Mouse (Mus musculus) ES-E14 (cell line): Measurements from ENCODE around the gene Gm6890. TPM values are rescaled to one million over a fixed set of nuclear protein-coding genes. Genes with fewer than 3 reads are reported as not detected.
"Not testable (repeated sequence)": the region's sequence is repeated elsewhere in the genome, so short reads cannot be mapped to it uniquely, and the experiment has no call there.

Source experiments
- DNase-seq: peaks from one replicate; pipeline ENCODE4 v3.0.0-alpha.2; 2013; ENCODE audit warnings: low read depth, low spot score
- H3K27ac ChIP-seq: 2 replicates; pipeline ENCODE4 v1.5.1; 2012; ENCODE audit warnings: low read depth, mild to moderate bottlenecking, low read length, moderate library complexity, mixed read lengths; ENCODE audit not compliant: poor library complexity, insufficient read depth, severe bottlenecking
- H3K36me3 ChIP-seq: 2 replicates; pipeline ENCODE4 v1.6.1; 2012; ENCODE audit warnings: mild to moderate bottlenecking, low read length, moderate library complexity, mixed read lengths; ENCODE audit not compliant: control insufficient read depth, poor library complexity, insufficient read depth, severe bottlenecking
- H3K4me1 ChIP-seq, 2 experiments: fragments of 150-350 bp in 1 of 2; sonication (generic) in 1 of 2; 2 replicates each; pipeline ENCODE4 v1.6.1; 2012; ENCODE audit warnings: low read length in 2 of 2, mild to moderate bottlenecking in 1 of 2, mixed read lengths in 1 of 2; ENCODE audit not compliant: control insufficient read depth in 2 of 2, insufficient read depth in 2 of 2, poor library complexity in 1 of 2
- H3K4me3 ChIP-seq, 2 experiments: fragments of 150-350 bp in 1 of 2; sonication (generic) in 1 of 2; 2 replicates each; pipeline ENCODE4 v1.5.1; 2012; ENCODE audit warnings: low read length in 2 of 2, low read depth in 1 of 2, mild to moderate bottlenecking in 1 of 2, mixed read lengths in 1 of 2; ENCODE audit not compliant: insufficient read depth in 1 of 2, poor library complexity in 1 of 2, severe bottlenecking in 1 of 2
- H3K9ac ChIP-seq: 2 replicates; pipeline ENCODE4 v1.6.1; 2012; ENCODE audit warnings: low read depth, mild to moderate bottlenecking, low read length, mixed read lengths; ENCODE audit not compliant: poor library complexity, insufficient read depth, severe bottlenecking
- H3K9me3 ChIP-seq: fragments of 150-350 bp; sonication (generic); 2 replicates; pipeline ENCODE4 v1.6.1; 2012; ENCODE audit warnings: low read depth, mild to moderate bottlenecking, low read length; ENCODE audit not compliant: control insufficient read depth, insufficient read depth
- in situ Hi-C, 2 experiments: fragments of 600-800 bp; cut with MboI; formaldehyde crosslinking; loops; one replicate each; pipeline ENCODE4 v1.15.1; 2025; ENCODE audit warnings: low sequenced_read_pairs in 2 of 2, inconsistent platforms in 1 of 2; ENCODE audit not compliant: unreplicated experiment in 2 of 2
- total RNA-seq: library from RNA; depleted of rRNA; stranded (reverse); fragments of 300-350 nt; gene quantifications from 2 replicates; pipeline ENCODE4 v1.2.3, GENCODE M21; 2012; rRNA removed

Gene Gm6890
- total RNA-seq = not detected in 2 replicates

DNA sequence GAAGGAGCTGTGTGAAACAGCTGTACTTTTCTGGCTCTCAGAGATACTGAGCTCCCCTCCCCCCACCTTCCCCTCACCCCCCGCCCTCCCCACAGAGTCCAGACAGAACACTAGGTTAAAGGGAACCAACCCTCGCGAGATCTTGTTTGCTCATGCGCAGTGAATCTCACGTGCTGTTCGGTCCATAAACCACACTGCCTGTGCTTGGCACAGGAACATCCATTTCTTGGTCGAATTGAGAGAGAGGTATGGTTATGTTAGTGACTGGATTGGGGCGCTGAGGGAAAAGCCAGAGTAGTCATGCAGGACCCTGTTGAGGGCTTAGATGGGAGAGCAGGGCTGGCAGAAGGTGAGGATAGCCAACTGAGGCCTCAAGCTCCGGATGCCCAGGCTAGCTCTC lies at the start of gene Gm6890:
Gene Gm6890 (plus strand): TSS at position 301 of the 400 bp plus-strand sequence.
- in situ Hi-C loops, H3K9me3 ChIP-seq: not testable (repeated sequence)

DNA sequence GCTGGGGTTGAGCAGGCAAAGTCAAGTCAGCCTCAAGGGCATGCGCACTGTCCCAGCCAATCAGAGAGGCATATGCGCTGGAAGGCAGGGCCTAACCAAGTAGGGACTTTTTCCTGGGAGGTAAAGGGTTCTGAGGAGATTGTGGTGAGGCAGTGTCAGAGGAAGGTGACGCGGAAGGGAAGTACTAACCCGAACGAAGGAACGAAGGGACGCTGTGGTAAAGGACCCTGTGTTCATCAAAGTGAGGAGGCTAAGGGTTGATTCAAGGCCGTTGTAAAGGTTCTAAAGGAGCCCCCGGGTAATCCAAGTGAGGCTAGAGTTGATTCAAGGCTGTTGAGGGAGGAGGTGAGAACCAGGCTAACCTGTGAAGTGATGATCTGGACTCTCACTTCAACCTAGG lies 14.5 kb upstream of the Gm6890 start:
- DNase-seq, H3K9ac ChIP-seq, H3K9me3 ChIP-seq, H3K27ac ChIP-seq, in situ Hi-C loops, H3K4me1 ChIP-seq, H3K4me3 ChIP-seq, H3K36me3 ChIP-seq: not testable (repeated sequence)

More for the DNA sequence above, at the start of gene Gm6890:
- H3K4me3 ChIP-seq, H3K27ac ChIP-seq, H3K36me3 ChIP-seq, H3K4me1 ChIP-seq, H3K9ac ChIP-seq, DNase-seq: not testable (repeated sequence)

DNA sequence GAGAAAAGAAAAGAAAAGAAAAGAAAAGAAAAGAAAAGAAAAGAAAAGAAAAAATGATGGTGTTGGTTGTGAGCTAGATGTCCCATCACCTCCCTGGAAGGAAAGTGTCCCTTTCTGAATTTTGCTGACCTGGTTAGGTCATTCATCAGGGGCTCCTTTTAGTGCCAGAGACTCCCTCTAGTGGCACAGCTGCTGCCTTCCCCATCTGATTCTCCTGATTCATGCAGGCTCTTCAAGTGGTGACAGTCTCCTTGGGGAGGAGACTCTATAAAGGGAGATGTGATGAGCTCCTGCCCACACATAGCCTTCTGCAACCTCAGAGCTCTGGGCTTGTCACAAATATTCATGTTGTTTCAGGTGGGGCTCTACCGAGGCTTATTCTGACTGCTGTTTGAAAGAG lies 30.0 kb downstream of the Gm6890 start:
- in situ Hi-C loops, H3K4me1 ChIP-seq, DNase-seq, H3K4me3 ChIP-seq, H3K9ac ChIP-seq, H3K27ac ChIP-seq, H3K36me3 ChIP-seq, H3K9me3 ChIP-seq: not testable (repeated sequence)

Other genes with a start within 250 kb of the Gm6890 start
- not detected in 2 replicates for gene Olfr1326-ps1, start 166.0 kb upstream of the Gm6890 start, total RNA-seq
- gene Olfr1325, start 148.2 kb upstream of the Gm6890 start, total RNA-seq = not detected in 2 replicates
- 0.04 TPM in 1 of 2 replicates, not detected in the other for gene Gm5640, start 95.3 kb upstream of the Gm6890 start, total RNA-seq
- not detected in 2 replicates for gene Gm5936, start 96.3 kb downstream of the Gm6890 start, total RNA-seq